Comparison of ENCODE assay signal across 8 mouse cellular contexts in the genomic region with DNA sequence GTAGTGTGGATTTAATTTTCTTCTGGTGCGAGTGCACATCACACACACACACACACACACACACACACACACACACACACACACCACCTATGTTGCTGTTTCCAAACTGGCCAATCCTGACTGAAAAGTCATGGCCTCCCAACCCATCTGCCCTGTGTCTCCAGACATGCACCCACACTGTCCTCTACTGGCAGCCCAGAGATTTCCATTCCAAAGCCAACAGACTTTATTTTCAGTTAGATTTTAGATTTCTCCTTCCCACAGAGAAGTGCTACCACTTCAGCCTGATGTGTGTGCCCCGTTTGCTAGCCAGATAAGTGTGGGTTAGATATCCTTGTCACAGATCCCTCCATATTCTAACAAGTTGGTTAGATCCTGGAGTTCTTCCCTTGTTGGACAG. TPM values are rescaled to one million over a fixed set of nuclear protein-coding genes. Genes with fewer than 3 reads are reported as not detected.
DNase-seq lines count a peak whose midpoint lies in the region; ATAC-seq lines count a peak whose summit lies in the region.

No protein-coding gene starts in this region.

- peak; percentile 74 for DNase-seq in heart, postnatal 4 days
- DNase-seq in heart, adult 9 months (ENCODE audit: low spot score in 2 of 2): no peak
- DNase-seq in 416B (ENCODE audit: low read depth) (peak; percentile 82), R1 (ENCODE audit: low read depth, low spot score) (peak; percentile 26)
- DNase-seq in embryo, embryonic 10.5 days (ENCODE audit: low spot score): peak; percentile 46
- no peak for DNase-seq in right cerebral cortex, postnatal 4 days
- no peak for DNase-seq in frontal cortex, postnatal 14 days (ENCODE audit: low spot score in 2 of 2)

- peak; percentile 53 for ATAC-seq in megakaryocyte-erythroid progenitor cell, adult 5-6 weeks (replicated peaks; ENCODE audit: low FRiP score, low TSS enrichment, poor library complexity, severe bottlenecking)

RNA-seq across cellular contexts. Expression of gene Serac1, which starts 59.8 kb away (rescaled TPM):
- 1 to 10 TPM; 7.0 to 8.8 TPM for total RNA-seq in heart, postnatal 4 days (2021)
- 3.9 and 4.3 TPM in 2 replicates for total RNA-seq in megakaryocyte-erythroid progenitor cell, adult 5-6 weeks (2014; fragmentation: Nextera tagmentation)
- 8.5 and 12.4 TPM in 2 replicates for total RNA-seq in megakaryocyte-erythroid progenitor cell, adult 5-6 weeks (2017)

RNA-seq across cellular contexts. Expression of gene Gtf2h5, which starts 59.8 kb away (rescaled TPM):
- 10 to 100 TPM; 87.1 to 94.5 TPM for total RNA-seq in heart, postnatal 4 days (2021)
- 78.5 and 82.2 TPM in 2 replicates for total RNA-seq in megakaryocyte-erythroid progenitor cell, adult 5-6 weeks (2014; fragmentation: Nextera tagmentation)
- total RNA-seq in megakaryocyte-erythroid progenitor cell, adult 5-6 weeks (2017): 63.6 and 80.9 TPM in 2 replicates

Comparison
In these comparisons a context has a peak if more than half of its experiments do, and no peak if none do; other contexts are left out.
1. DNase-seq: peak in heart, postnatal 4 days (single experiment), 416B (single experiment), R1 (single experiment) and embryo, embryonic 10.5 days (single experiment); none in heart, adult 9 months (0 of 2), right cerebral cortex, postnatal 4 days (single experiment) and frontal cortex, postnatal 14 days (0 of 2).